Mouse (Mus musculus): ENCODE results near the gene Coro6.

GRCm38 (mm10) chr11:77485229-77485628 lies 23.0 kb downstream of the Coro6 start:
- TF ChIP-seq CTCF (IDR thresholded peaks at IDR 0.05; ENCODE audit: borderline replicate concordance, control insufficient read depth, extremely low read depth, insufficient read depth, low read length, poor library complexity) (no peak), POLR2A (IDR thresholded peaks at IDR 0.05; ENCODE audit: control insufficient read depth, extremely low read depth, insufficient read depth, low read length, poor library complexity) (no peak)

All from thymus, adult 2 months (tissue).